Mouse (Mus musculus) cortical plate, adult 2 months (tissue): ENCODE data around the gene Slc4a11. TPM values are rescaled to one million over a fixed set of nuclear protein-coding genes. Genes with fewer than 3 reads are reported as not detected.

Experiments
- H3K27ac ChIP-seq: fragments of 200-500 bp; 2 replicates; pipeline ENCODE4 v1.5.1; 2012; ENCODE audit warnings: low read length, control low read depth, inconsistent platforms; ENCODE audit not compliant: insufficient read depth
- H3K4me1 ChIP-seq: fragments of 200-500 bp; 2 replicates; pipeline ENCODE4 v1.6.1; 2011; ENCODE audit warnings: low read length; ENCODE audit not compliant: control insufficient read depth, insufficient read depth
- H3K4me3 ChIP-seq: fragments of 200-500 bp; 2 replicates; pipeline ENCODE4 v1.5.1; 2011; ENCODE audit warnings: mild to moderate bottlenecking, low read length, control low read depth; ENCODE audit not compliant: insufficient read depth
- CTCF ChIP-seq: fragments of 200-500 bp; IDR thresholded peaks from 2 replicates; pipeline ENCODE4 v1.5.1; 2011; ENCODE audit warnings: mild to moderate bottlenecking, control low read depth, low read length; ENCODE audit not compliant: insufficient read depth; ENCODE audit errors: extremely low read depth
- POLR2A ChIP-seq: fragments of 200-500 bp; IDR thresholded peaks from 2 replicates; pipeline ENCODE4 v1.6.1; 2011; ENCODE audit warnings: mild to moderate bottlenecking, low read length, control low read depth; ENCODE audit not compliant: insufficient read depth; ENCODE audit errors: extremely low read depth
- polyA plus RNA-seq: library from polyadenylated mRNA; depleted of rRNA; stranded (reverse); fragments of >200 nt; gene quantifications from 2 replicates; pipeline ENCODE4 v1.2.3, GENCODE M21; 2012

The Slc4a11 gene
- polyA plus RNA-seq, 1 experiment, result 1.8 TPM

DNA sequence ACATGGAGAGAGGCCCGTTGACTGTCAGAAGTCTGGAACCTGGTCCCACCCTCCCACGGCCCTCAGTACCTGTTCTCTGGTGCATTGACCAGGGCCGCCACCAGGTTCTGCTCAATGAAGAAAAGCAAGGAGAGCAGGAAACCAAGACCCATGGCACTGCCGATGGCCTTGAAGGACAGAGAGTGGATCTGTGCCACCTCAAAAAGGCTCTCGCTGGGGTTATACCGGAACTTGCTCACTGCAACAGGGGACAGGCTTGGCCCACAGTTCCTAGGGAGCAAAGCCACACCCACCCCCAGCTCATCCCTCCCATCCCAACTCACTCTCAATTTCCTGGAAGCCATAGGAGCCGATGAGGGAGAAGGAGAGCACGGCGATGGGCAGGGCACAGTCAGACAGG lies 11.9 kb downstream of the Slc4a11 start:
- Histone ChIP-seq H3K4me3 (no peak overlapping the region), H3K4me1 (no peaks in the 10 kb centered on the region), H3K27ac (no peak overlapping the region)
- TF ChIP-seq CTCF, result no peak
- no peak for TF ChIP-seq POLR2A

DNA sequence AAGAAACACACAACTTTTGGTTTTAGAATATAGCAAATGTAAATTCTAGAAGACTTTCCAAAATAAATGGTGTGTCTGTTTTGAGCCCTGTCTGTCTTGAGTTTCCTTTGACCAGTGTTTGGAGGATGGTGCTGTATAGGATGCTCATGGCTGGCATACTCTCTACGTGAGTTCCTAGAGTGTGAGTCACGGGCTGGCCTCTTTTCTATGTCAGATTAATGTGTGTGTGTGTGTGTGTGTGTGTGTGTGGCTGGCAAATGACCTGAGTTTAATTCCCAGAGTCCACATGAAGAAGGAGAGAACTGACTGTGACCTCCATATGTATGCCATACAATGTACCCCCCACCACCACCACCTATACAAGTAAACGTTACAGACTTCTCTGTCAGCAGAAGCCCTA lies 15.8 kb downstream of the Slc4a11 start:
- H3K4me3 ChIP-seq, result no peak overlapping the region
- H3K4me1 ChIP-seq, result no peaks in the 10 kb centered on the region
- no peak for TF ChIP-seq CTCF
- no peak for TF ChIP-seq POLR2A
- no peak overlapping the region for H3K27ac ChIP-seq

DNA sequence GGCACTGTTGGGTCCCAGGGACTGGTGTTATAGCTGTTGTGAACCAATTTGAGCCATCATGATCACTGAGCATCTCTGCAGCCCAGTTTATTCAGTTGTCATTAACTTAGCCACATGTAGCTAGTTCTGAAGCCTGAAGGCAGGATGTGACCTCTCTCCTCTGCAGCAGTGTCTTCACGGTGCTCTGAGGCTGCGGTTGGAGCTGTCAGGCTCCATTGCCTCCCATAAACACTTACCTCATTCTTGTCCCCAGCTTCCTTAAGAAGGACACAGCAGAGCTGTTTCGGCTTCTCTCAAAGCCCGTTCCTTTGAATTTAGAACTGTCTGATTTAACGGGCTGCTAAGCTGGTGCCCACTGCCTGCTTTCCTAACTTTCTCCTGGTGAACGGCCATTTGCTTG lies 17.4 kb downstream of the Slc4a11 start:
- no peaks in the 10 kb centered on the region for H3K4me1 ChIP-seq
- no peak for TF ChIP-seq POLR2A
- TF ChIP-seq CTCF, result no peak
- H3K27ac ChIP-seq, result no peak overlapping the region
- no peak overlapping the region for H3K4me3 ChIP-seq

DNA sequence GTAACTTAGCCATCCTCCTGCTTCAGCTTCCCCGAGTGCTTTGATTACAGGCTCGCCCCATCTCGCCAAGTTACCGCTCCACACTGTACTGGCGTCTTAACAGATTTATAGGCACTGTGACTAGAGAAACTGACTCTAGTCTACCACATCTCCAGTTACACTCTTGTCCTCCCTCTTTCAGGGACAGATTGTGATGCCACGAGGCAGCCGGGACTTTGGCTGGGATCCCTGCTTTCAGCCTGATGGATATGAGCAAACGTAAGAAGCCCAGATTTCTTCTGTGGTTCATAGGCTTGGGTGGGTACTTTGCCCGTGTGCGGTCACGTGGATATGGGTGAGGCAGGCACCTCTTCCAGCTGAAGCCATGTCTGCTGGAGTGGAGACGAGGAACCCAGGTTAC lies 18.2 kb downstream of the Slc4a11 start:
- H3K27ac ChIP-seq, result no peak overlapping the region
- no peaks in the 10 kb centered on the region for H3K4me1 ChIP-seq
- no peak overlapping the region for H3K4me3 ChIP-seq
- TF ChIP-seq CTCF (no peak), POLR2A (no peak)

DNA sequence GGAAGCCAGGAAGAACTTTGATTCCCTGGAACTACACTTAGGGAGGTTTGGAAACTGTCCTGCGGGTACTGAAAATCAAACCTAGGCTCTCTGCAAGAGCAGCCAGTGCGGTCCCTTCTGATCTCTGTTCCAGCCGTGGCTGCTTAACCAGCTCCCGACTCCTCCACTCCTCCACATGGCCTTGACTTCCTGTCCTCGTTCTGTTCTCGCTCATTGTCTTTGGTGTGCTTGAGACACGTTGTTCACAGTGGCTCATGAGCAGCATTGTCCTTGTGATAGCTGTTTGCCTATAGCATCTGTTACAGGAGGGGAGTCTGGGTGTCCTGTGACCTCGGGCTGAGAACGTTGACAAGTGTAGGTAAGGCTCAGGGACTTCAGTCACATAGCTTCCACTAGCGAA lies 20.1 kb downstream of the Slc4a11 start:
- TF ChIP-seq CTCF (no peak), POLR2A (no peak)
- H3K27ac ChIP-seq, result no peak overlapping the region
- no peaks in the 10 kb centered on the region for H3K4me1 ChIP-seq
- H3K4me3 ChIP-seq, result no peak overlapping the region

DNA sequence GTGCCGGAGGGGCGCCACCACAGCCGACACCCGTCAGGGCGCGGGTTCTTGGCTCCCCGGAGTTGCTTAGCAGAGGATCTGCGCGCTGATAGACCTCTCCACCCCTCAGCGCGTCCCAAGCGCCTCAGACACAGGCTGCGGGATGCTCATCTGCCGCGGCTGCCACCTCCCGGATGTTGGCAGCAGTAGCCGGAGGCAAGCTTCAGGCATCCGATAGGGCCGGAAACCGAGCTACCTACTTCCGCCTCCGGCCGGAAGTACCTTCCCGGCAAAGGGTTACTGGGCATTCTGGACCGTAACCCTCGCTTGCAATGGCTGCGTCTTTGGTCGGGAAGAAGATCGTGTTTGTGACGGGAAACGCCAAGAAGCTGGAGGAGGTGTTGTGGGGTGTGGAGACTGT lies 29.8 kb downstream of the Slc4a11 start, which contains the start of gene Itpa:
Itpa (plus strand) TSS at position 52 of the 400 bp plus-strand sequence.
- peaks cover 3% of the 10 kb centered on the region; the same call in 1 of the 2 replicates for H3K4me1 ChIP-seq
- TF ChIP-seq CTCF (no peak), POLR2A (peak; percentile 86)
- H3K27ac ChIP-seq, result peak within 1 kb of the TSS; percentile 79
- H3K4me3 ChIP-seq, result peak within 1 kb of the TSS; percentile 84

DNA sequence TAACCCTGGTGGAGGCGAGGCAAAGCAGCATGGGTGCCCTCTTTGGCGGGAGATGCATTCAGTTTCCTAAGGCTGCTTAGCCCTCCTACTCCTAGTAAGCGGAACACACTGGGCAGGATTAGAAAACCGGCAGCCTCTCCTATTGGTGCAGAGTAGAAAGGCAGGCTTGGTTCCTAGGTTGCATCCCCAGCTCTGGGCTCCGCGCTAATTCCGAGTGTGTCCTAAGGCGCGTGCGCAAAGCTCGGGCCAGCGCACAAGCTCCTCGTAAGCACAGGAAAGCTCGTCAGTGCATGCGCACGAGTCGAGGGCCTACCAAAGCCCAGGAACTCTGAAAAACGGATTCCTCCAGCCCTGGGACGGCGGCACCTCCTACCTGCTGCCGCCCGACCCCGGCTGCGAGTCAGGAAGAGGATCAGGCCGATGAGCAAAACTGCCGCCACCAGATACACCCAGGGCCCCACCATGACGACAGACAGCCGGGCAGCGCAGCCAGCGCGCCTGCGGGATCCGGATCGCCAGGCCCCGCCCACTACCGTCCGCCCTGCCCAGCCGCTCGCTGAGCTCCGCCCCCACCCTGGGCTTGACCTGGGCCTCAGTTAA lies 33.1 kb downstream of the Slc4a11 start, which contains the start of gene Ddrgk1:
Ddrgk1 (minus strand) TSS at position 558 of the 600 bp plus-strand sequence.
- Histone ChIP-seq H3K4me1 (peaks cover 3% of the 10 kb centered on the region; the same call in 1 of the 2 replicates), H3K27ac (peak within 1 kb of the TSS; percentile 97), H3K4me3 (peak within 1 kb of the TSS; percentile 39)
- TF ChIP-seq POLR2A (peak; percentile 80; the same call in 1 of the 2 replicates), CTCF (peak; percentile 21; the same call in 1 of the 2 replicates)

DNA sequence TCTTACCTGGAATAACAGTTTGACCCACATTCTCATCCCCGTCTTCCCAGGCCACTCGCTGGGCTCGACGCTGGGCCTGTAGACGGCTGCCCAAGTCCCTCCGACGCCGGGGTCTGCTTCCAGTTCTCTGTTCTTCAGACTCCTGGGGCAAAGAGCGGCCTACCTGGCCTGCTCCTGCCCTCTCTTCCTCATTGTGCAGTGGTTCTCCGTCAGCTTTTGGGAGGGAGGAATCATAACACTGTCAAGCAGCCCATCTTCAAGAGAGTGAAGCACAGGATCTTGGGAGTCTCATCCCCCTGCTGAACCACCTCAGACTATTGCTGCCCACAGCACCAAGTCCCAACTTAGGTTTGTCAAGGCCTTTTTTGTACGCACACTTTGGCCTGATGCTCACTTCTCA lies 34.0 kb downstream of the Slc4a11 start:
- Histone ChIP-seq H3K4me3 (peak overlapping the region; percentile 39; the same call in 1 of the 2 replicates), H3K4me1 (peaks cover 3% of the 10 kb centered on the region; the same call in 1 of the 2 replicates), H3K27ac (no peak overlapping the region)
- TF ChIP-seq POLR2A (no peak), CTCF (no peak)

DNA sequence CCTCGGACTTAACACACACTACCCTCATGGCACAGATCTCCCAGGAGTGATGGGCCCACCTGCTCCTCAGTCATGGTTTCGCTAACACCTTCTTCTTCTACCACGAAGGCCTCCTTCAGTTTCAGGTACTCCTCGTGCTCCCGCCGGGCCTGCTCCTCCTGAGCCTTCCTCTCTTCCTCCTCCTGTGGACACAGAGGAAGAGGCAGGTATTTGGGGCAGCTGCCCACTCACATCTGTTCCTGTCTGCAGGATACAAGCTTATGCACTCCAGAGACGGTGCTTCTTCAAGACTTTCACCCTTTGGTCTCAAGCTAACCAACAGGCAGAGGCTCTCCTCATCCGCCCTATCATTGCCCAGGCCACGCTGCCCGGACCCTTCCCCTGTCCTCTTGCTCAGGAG lies 38.8 kb downstream of the Slc4a11 start:
- TF ChIP-seq CTCF (no peak), POLR2A (no peak)
- H3K27ac ChIP-seq, result peak overlapping the region; percentile 75
- peaks cover 5% of the 10 kb centered on the region; the same call in 1 of the 2 replicates for H3K4me1 ChIP-seq
- H3K4me3 ChIP-seq, result no peak overlapping the region

DNA sequence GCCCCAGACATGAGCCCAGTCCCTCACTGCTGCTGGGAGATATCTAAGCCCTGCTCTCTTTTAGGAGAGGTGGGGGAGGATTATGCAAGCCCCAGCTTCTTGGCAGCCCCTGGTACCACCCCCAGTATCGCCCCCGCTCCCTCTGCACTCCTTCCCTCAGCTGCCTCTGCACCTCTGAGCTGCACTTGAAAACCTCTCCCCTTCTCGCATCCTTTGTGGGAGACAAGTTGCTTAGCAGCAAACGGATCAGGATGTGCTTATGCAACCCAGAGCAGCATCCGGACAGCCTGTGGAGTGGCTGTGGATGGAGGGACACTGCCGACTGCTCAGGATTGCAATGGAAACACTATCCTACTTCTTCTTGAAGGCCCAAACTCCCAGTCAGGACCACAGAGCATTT lies 39.8 kb downstream of the Slc4a11 start:
- Histone ChIP-seq H3K27ac (peak overlapping the region; percentile 94), H3K4me1 (peaks cover 4% of the 10 kb centered on the region; the same call in 1 of the 2 replicates), H3K4me3 (no peak overlapping the region)
- TF ChIP-seq POLR2A (0 out of 2 replicates have a peak, but pooled peaks have one; percentile 11), CTCF (no peak)
